Mouse (Mus musculus) CD8-positive naive resting alpha-beta T cell, adult 57 days (primary cell): ENCODE results near the gene Zfp263. TPM values are rescaled to one million over a fixed set of nuclear protein-coding genes. Genes with fewer than 3 reads are reported as not detected.

Experiments
- total RNA-seq: library from RNA; stranded (reverse); gene quantifications from one replicate; pipeline ENCODE4 v1.2.4, GENCODE M21; 2023

Gene Zfp263
- 47.2 TPM for total RNA-seq

GRCm38 (mm10) chr16:3743503-3744185 is at the start of gene Zfp263:
Zfp263 (plus strand) TSS chr16:3744093.

GRCm38 (mm10) chr16:3717980-3718379 is 25.9 kb upstream of the Zfp263 start, which contains the start of gene Mefv:
Mefv (minus strand) TSS chr16:3718097.

Other genes with a start within 250 kb of the Zfp263 start
- gene Olfr161, start 153.1 kb upstream of the Zfp263 start, total RNA-seq: not detected
- gene Mefv, start 26.0 kb upstream of the Zfp263 start, total RNA-seq: not detected
- not detected for gene Olfr15, start 86.8 kb downstream of the Zfp263 start, total RNA-seq
- gene Zfp174, start 103.2 kb downstream of the Zfp263 start, total RNA-seq: 0.46 TPM
- 77.1 TPM for gene Naa60, start 128.3 kb downstream of the Zfp263 start, total RNA-seq
- 27.0 TPM for gene Zfp597, start 140.5 kb downstream of the Zfp263 start, total RNA-seq
- not detected for gene Gm20695, start 140.6 kb downstream of the Zfp263 start, total RNA-seq
- gene 1700037C18Rik, start 164.6 kb downstream of the Zfp263 start, total RNA-seq: 5.6 TPM
- gene Cluap1, start 164.7 kb downstream of the Zfp263 start, total RNA-seq: 24.6 TPM
- 108 TPM for gene Nlrc3, start 232.5 kb downstream of the Zfp263 start, total RNA-seq